Mouse (Mus musculus) ES-Bruce4 (cell line): Measurements from ENCODE around the gene Mlxip. TPM values are rescaled to one million over a fixed set of nuclear protein-coding genes. Genes with fewer than 3 reads are reported as not detected.

Experiments
- H3K27ac ChIP-seq: 2 replicates; pipeline ENCODE4 v1.5.1; 2012; ENCODE audit warnings: low read length, inconsistent platforms; ENCODE audit not compliant: insufficient read depth
- H3K27me3 ChIP-seq: 2 replicates; pipeline ENCODE4 v1.6.1; 2012; ENCODE audit warnings: mild to moderate bottlenecking, low read length, inconsistent platforms; ENCODE audit not compliant: control insufficient read depth, poor library complexity, insufficient read depth, severe bottlenecking
- H3K36me3 ChIP-seq: 2 replicates; pipeline ENCODE4 v1.6.1; 2012; ENCODE audit warnings: inconsistent platforms, mild to moderate bottlenecking, low read length, moderate library complexity; ENCODE audit not compliant: control insufficient read depth, poor library complexity, insufficient read depth, severe bottlenecking
- H3K4me1 ChIP-seq: one replicate; pipeline ENCODE4 v1.8.1; 2011; ENCODE audit warnings: low read length; ENCODE audit not compliant: control insufficient read depth, insufficient read depth
- H3K4me3 ChIP-seq: 2 replicates; pipeline ENCODE4 v1.5.1; 2011; ENCODE audit warnings: low read depth, mild to moderate bottlenecking, low read length
- H3K9ac ChIP-seq: 2 replicates; pipeline ENCODE4 v1.6.1; 2012; ENCODE audit warnings: low read depth, mild to moderate bottlenecking, inconsistent platforms; ENCODE audit not compliant: poor library complexity, severe bottlenecking
- H3K9me3 ChIP-seq: replicated peaks from 2 replicates; pipeline ENCODE4 v1.6.1; 2012; ENCODE audit warnings: mild to moderate bottlenecking, low read length, inconsistent platforms; ENCODE audit not compliant: control insufficient read depth, poor library complexity, insufficient read depth, severe bottlenecking
- CTCF ChIP-seq: IDR thresholded peaks from one replicate; pipeline ENCODE4 v1.8.1; 2011; ENCODE audit warnings: low read depth, low read length
- EP300 ChIP-seq: IDR thresholded peaks from 2 replicates; pipeline ENCODE4 v1.6.1; 2011; ENCODE audit warnings: low read depth, low read length; ENCODE audit not compliant: insufficient read depth
- POLR2A ChIP-seq: IDR thresholded peaks from one replicate; pipeline ENCODE4 v1.8.1; 2011; ENCODE audit warnings: low read length; ENCODE audit not compliant: insufficient read depth
- polyA plus RNA-seq: library from polyadenylated mRNA; stranded (reverse); fragments of >200 nt; gene quantifications from 2 replicates; pipeline ENCODE4 v1.2.4, GENCODE M21; 2011; ENCODE audit warnings: low read depth; ENCODE audit not compliant: missing spikeins, insufficient read depth, insufficient read length

Mlxip gene
- polyA plus RNA-seq, 1 experiment: 22.5 TPM

DNA sequence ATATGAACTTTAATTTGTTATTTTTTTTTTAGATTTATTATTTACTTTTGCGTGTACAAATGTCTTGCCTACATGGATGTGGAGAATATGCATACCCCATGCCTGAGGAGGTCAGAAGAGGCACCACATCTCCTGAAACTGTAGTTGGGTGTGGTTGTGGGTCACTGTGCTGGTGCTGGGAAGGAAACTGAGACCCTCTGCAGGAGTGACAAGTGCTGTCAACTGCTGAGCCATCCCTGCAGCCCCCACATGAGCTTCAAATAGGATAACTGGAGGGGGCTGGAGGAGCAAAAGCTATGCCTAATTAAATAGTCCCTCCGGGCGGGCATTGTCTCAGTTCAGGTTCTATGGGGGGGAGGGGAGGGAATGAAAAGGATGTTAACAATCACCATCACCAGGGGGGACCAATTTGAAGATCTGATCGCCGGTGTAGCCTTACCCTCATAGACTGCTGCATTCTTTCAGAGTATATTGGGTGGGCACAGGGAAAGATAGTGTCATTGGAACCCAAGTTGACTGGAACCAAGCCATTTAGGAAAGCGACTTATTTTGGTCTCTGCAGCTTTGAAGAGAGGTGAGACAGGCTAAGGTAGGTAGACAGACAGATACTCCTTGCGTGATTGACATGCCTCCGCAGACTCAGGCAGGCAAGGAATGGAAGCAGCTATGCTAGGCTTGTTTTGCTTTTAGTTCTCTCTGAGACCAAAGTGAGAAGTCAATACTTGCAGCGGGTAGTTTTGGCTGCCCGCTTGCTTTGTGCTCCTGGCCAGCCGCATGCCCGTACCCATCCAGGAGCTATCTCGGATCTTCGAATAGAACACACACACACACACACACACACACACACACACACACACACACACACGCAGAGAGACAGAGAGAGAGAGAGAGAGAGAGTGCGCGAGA lies 3.8 kb upstream of the Mlxip start:
- Histone ChIP-seq H3K27ac (peak overlapping the region; percentile 11; the same call in 1 of the 2 replicates), H3K4me1 (peaks cover 2% of the 10 kb centered on the region), H3K4me3 (peak overlapping the region; percentile 49), H3K9ac (no peak overlapping the region), H3K36me3 (no peaks in the 10 kb centered on the region), H3K27me3 (no peaks in the 10 kb centered on the region), H3K9me3 (no peaks in the 10 kb centered on the region)
- TF ChIP-seq EP300 (no peak), CTCF (no peak), POLR2A (no peak)

DNA sequence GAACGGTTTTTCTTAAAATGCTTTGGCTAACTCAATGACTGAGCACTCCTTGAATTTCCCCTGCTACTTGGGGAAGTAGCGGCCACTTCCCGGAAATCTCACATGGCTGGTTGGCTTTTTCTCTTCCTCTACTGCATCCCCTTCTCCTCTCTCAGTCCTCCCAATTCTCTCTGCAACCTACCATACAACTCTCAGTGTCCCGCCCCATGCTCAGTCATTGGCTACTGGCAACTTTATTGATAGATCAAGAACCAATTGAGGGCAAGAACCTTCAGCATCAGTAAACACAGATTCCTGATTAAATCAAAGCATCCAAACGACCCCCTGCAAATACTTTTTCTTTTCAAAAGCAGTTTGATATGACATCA lies 3.2 kb upstream of the Mlxip start:
- Histone ChIP-seq H3K9me3 (no peaks in the 10 kb centered on the region), H3K4me3 (peak overlapping the region; percentile 49), H3K27ac (peak overlapping the region; percentile 11; the same call in 1 of the 2 replicates), H3K27me3 (no peaks in the 10 kb centered on the region), H3K36me3 (no peaks in the 10 kb centered on the region), H3K4me1 (peaks cover 4% of the 10 kb centered on the region), H3K9ac (no peak overlapping the region)
- no peak for TF ChIP-seq EP300
- TF ChIP-seq POLR2A: no peak
- TF ChIP-seq CTCF: no peak

DNA sequence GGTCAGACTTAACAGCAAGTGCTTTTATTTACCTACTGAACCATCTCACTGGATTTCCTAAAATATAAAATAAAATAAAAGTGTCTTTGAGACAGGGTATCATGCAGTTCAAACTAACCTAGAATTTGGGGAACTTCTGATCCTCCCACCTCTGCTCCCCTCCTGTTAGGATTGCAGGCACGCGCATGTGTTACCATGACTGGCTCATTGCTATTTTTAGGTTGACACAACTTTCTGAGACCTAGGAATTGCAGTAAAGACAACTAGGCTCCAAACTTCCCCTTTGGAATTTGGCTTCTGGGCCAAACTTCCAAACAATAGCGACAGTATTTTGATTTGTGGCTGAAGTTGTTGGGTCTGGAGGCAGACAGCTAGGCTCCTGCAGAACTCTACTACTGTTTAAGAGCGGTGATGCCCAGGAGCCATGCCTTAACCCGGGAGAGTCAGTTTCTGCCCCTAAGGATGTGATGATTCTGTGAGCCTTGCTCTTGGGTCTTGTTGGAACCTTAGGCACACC lies 754 bp upstream of the Mlxip start:
- peaks cover 4% of the 10 kb centered on the region for H3K4me1 ChIP-seq
- H3K9ac ChIP-seq: peak overlapping the region; percentile 35
- H3K27ac ChIP-seq: peak overlapping the region; percentile 55

DNA sequence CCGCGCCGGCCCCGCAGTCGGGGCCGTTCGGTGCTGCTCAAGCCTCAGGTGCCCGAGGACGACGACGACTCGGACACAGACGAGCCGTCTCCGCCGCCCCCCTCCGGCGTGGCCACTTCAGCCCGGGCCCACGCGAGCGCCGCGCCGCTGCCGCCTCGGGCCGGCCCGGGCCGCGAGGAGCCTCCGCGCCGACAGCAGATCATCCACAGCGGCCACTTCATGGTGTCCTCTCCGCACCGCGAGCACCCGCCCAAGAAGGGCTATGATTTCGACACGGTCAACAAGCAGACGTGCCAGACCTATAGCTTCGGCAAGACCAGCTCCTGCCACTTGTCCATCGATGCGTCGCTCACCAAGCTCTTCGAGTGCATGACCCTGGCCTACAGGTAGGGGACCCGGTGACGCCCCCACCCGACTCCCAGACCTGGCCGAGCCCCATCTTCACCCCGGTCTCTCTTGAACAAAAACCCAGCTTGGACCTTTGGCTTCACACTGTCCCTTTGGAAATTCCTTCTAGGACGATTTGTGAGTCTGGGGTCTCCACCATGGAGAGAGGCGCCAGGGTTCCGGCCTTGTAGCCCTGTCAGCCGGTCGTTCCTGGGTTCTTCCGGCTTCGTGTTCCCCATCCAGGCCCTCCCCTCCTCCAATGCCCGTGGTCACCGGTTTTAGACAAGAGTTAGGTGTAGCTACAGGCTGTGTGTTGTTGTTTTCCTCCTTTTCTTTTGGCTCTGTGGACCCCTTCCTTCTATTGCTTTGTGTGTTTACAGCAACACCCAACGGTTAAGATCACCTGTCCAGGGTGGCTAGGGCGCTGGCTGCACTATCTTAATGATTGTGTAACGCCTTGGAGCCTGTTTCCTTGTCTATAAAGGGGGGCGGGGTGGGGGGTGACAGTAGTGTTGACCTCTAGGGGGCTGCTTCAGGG lies 621 bp downstream of the Mlxip start:
- H3K36me3 ChIP-seq: no peaks in the 10 kb centered on the region
- H3K9me3 ChIP-seq: no peaks in the 10 kb centered on the region
- H3K4me3 ChIP-seq: peak overlapping the region; percentile 92
- H3K27ac ChIP-seq: no peak overlapping the region
- peaks cover 4% of the 10 kb centered on the region for H3K4me1 ChIP-seq
- H3K9ac ChIP-seq: peak overlapping the region; percentile 82
- TF ChIP-seq EP300: no peak
- TF ChIP-seq CTCF: no peak
- TF ChIP-seq POLR2A: no peak
- no peaks in the 10 kb centered on the region for H3K27me3 ChIP-seq

More for the DNA sequence above, 754 bp upstream of the Mlxip start:
- no peaks in the 10 kb centered on the region for H3K27me3 ChIP-seq
- no peaks in the 10 kb centered on the region for H3K36me3 ChIP-seq
- peak overlapping the region; percentile 53 for H3K4me3 ChIP-seq
- H3K9me3 ChIP-seq: no peaks in the 10 kb centered on the region
- TF ChIP-seq EP300 (no peak), CTCF (no peak), POLR2A (no peak)

DNA sequence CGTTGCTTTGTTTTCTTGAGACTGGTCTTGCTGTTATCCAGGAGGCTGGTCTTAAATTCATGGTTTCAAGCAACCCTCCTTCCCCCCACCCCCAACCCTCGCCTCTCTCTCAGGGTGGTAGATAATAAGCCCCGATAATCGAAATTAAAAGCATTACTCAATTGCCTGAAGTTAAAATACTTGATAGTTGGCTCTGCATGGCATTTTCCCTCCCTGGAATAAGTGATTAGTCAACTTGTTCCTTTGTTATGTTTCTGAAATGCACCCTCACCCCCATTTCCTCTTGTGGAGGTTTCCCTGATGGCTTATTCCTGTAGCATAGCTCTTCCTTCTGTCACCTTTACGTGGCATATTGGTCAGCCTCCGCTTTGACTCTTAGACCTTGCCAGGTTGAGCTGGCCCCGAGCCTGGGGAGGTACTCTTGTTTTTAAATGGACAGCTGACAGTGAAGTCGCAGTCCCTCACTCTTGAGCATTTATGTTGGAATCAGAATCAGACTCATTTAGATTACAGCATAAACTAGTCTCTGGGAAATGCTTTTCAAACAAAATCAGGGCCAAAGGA lies 2.4 kb downstream of the Mlxip start:
- TF ChIP-seq POLR2A (no peak), EP300 (no peak)
- Histone ChIP-seq H3K9me3 (no peaks in the 10 kb centered on the region), H3K27me3 (no peaks in the 10 kb centered on the region), H3K9ac (no peak overlapping the region), H3K27ac (no peak overlapping the region), H3K4me3 (no peak overlapping the region), H3K36me3 (no peaks in the 10 kb centered on the region), H3K4me1 (peaks cover 2% of the 10 kb centered on the region)
